Mouse (Mus musculus) G1E (cell line): Measurements from ENCODE around the gene Hs6st3.

ENCODE experiments used
- CTCF ChIP-seq: IDR thresholded peaks from 2 replicates; pipeline ENCODE4 v1.5.1; 2012; ENCODE audit warnings: low read depth, low read length, inconsistent platforms, mixed read lengths
- GATA1 ChIP-seq: IDR thresholded peaks from 2 replicates; pipeline ENCODE4 v1.6.1; 2012; ENCODE audit warnings: borderline replicate concordance, low read length, inconsistent platforms, mixed read lengths
- GATA2 ChIP-seq: IDR thresholded peaks from 2 replicates; pipeline ENCODE4 v1.6.1; 2012; ENCODE audit warnings: low read depth, low read length, inconsistent platforms, borderline replicate concordance
- POLR2AphosphoS5 ChIP-seq: IDR thresholded peaks from 2 replicates; pipeline ENCODE4 v1.6.1; 2012; ENCODE audit warnings: low read depth, low read length, inconsistent platforms; ENCODE audit not compliant: insufficient replicate concordance
- TAL1 ChIP-seq: conservative IDR thresholded peaks from 2 replicates; pipeline ENCODE4 v1.6.1; 2012; ENCODE audit warnings: low read depth, low read length, inconsistent platforms, mixed read lengths

GRCm38 (mm10) chr14:119540505-119540904, 402.4 kb downstream of the Hs6st3 start:
- TF ChIP-seq CTCF (no peak), GATA1 (no peak), POLR2AphosphoS5 (no peak), TAL1 (no peak), GATA2 (no peak)
